Mouse (Mus musculus) ovary, postnatal 14 days (tissue): ENCODE measurements around the gene Ccdc61.
A peak's percentile ranks its signal among the peaks of the same experiment; 100 is the strongest.
"Not testable (repeated sequence)": the region's sequence is repeated elsewhere in the genome, so short reads cannot be mapped to it uniquely, and the experiment has no call there.

Experiments used
- DNase-seq: peaks from one replicate; pipeline ENCODE4 v3.0.0; 2022; ENCODE audit warnings: low spot score

Ccdc61 gene

DNA sequence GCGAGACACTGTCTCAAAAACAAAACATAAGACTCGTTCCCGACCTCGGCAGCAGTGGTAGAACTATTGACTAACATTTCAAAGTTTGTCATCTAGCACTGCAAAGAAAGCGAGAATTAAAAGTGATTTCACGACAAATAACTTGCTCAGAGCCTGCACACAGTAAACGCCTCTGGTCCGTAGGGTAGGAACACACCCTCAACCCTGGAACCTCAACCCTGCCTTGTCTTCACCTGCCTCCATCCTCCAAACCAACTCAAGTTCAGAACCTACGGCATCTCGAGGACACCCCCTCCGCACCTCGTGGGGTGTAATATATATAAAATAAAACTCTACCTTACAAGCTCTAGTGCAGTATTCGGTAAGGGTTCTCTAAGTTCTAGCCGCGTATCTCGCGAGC lies 418 bp downstream of the Ccdc61 start:
- no peak for DNase-seq

- DNase-seq: no peak
Measured at GRCm38 (mm10) chr7:18904971-18905370, 5.2 kb downstream of the Ccdc61 start.

- no peak for DNase-seq
Measured at GRCm38 (mm10) chr7:18902486-18902885, 7.7 kb downstream of the Ccdc61 start.

DNA sequence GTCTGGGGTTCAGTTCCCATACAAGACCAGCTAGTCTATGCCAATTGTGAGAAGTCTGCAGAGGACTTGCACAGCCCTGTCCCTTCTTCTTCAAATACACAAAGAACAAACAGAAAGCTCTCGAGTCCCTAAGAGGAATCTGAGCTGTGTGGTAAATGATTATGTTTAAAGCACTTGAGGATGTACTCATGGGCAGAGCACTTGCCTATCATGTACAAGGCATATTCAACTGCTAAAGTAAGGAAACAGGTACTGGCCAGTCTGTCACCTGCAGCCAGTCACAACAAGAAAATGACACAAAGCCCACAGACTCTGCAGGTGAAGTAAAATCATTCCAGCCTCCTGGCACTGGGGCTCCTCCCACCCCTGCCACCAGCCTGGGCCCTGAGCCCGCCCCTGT lies 9.7 kb downstream of the Ccdc61 start:
- no peak for DNase-seq

DNA sequence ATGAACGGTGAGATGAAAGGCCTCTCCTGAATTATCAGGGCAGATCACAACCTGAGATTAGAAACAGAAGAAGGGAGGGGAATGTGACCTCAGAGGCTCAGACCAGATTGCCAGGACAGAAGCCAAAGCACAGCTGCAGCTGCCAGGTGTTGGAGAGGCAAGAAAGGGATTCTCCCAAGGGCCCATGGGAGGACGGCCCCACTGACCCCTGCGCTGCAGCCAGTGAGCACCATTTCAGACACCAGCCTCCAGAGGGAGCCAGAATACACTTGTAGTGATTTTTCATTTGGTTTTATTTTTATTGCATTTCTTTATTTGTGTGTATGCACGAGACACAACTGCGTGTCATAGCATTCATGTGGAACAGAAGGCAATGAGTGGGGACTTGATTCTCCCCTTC lies 13.7 kb downstream of the Ccdc61 start:
- no peak for DNase-seq

GRCm38 (mm10) chr7:18893651-18894430 lies 16.4 kb downstream of the Ccdc61 start:
- DNase-seq: peak; percentile 43

DNA sequence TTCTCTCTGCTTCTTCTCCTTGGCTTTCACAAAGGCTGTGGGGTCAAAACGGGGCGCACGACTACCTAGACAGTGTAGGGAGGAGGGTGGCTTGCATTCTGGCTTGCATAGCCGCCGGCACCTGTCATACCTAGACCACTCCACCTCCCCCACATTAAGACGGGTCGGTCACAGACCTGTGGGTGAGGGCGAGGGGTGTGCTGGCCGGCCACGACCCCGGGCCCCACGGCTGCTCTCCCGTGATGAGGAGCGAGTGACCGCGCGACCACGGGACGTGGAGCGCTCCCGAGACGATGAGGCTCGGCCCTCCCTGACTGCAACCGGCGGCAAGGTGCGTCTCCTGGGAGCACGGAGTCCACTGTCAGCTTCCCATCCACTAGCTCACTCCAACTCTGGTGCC lies 17.2 kb downstream of the Ccdc61 start:
- no peak for DNase-seq

GRCm38 (mm10) chr7:18891872-18892599 lies 18.2 kb downstream of the Ccdc61 start:
- DNase-seq: peak; percentile 83

GRCm38 (mm10) chr7:18890848-18891247 lies 19.4 kb downstream of the Ccdc61 start:
- no peak for DNase-seq

DNA sequence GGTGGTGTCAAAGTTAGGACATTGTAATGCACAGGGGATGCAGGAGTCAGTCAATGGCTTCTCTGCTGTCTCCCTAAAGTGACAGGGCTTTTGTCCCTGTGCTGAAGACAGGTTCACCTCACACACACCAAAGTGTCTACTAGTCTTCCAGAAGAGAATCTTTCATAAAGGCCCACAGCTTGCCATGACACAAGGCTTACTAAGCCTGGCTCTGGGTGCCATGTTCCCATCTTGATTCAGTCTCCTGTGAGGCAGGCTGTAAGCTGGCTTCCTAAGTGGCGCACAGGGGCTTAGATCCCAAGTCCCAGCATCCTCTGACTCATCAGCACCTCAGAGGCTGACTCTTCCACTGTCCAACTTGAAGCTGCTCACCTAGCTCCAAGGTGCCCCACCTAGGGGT lies 23.3 kb downstream of the Ccdc61 start:
- DNase-seq: no peak

- no peak for DNase-seq
Measured at GRCm38 (mm10) chr7:18884745-18885422, 25.3 kb downstream of the Ccdc61 start.

GRCm38 (mm10) chr7:18883991-18884744 lies 26.0 kb downstream of the Ccdc61 start:
- DNase-seq: no peak

GRCm38 (mm10) chr7:18878691-18879090 lies 31.5 kb downstream of the Ccdc61 start:
- DNase-seq: no peak

- no peak for DNase-seq
Measured at GRCm38 (mm10) chr7:18875372-18875771, 34.8 kb downstream of the Ccdc61 start.

GRCm38 (mm10) chr7:18873253-18873652 lies 37.0 kb downstream of the Ccdc61 start:
- DNase-seq: peak; percentile 54

DNA sequence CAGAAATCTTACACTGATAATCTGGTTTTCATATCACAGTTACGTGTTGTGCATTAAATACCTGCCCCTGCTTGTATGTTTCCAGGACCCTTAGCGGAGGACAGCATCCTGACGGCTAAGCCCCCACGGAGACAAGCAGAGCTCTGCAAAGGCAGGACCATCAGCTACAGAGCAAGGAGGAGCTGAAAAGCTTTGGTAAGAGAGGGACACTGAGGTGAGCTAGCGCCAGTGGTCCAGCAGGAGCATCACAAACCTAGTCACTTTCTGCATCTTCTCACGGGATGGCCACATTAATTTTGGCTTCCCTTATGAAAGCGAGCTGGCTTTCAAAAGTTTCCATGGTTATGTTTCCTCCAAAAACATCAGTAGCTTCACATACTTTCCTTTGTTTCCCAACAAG lies 37.4 kb downstream of the Ccdc61 start:
- no peak for DNase-seq

DNA sequence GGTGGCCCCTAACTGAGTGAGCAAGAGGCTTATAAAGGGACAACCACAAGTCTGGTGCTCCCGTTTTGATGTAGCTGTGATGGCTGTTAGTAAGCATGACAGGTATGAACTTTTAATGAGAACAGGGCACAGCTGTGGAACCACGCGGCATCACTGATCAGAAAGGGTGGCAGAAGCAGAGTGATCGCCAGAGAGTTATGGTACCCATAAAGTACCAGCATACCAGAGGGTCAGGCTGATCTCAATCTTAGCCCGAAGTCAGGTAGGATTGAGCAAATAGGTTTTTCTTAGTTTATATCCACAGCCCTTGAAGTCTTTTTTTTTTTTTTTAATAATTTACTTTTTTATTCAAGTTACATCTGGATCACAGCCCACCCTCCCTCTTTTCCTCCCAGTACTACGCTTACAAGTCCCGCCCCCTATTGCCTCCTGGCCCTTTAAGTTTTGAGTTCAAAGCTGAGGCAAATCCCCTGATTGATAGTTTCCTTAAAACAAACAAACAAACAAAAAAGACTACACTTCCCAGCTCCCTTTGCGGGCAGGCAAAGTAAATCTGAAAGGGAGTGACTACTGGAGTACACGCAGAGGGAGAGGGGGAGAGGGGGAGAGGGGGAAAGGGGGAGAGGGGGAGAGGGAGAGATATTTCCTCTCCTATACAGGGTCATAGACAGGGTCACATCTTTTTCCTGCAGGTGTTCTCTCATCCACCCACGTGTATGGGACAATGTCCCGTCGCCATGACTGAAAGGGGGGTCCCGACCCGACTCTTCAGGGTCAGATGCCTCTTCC lies 38.0 kb downstream of the Ccdc61 start:
- no peak for DNase-seq

DNA sequence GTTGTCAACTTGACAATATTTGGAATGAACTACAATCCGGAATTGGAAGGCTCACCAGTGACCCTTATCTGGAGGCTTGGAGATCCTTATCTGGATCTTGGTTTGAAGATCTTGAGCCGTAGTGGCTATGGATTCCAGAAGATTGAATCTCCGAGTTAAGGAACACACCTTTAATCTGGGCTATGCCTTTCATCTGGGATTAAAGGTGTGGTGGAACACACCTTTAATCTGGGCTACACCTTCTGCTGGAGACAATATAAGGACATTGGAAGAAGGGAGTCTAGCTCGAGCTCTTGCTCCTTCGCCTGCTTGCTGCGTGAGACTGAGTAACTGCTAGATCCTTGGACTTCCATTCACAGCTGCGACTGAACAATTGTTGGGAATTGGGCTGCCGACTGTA lies 39.2 kb downstream of the Ccdc61 start, which contains the start of gene Pglyrp1:
Gene Pglyrp1, plus strand, starts transcription at position 301 of the 400 bp plus-strand sequence.
- DNase-seq: not testable (repeated sequence)

DNA sequence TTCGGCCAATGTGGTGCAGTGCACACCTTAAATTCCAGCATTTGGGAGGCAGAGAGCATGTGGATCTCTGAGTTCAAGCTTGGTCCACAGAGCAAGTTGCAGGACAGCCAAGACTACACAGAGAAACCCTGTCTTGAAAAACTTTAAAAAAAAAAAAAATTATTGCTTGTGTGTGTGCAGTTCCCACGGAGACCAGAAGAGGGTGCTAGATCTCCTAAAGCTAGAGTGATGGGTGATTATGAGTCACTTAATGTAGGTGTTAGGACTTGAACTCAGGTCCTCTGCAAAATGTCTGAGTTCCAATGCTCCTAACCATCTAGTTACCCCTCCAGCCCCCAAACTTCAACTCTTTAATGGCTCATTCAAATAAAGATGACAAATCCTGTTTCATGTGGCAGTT lies 41.7 kb downstream of the Ccdc61 start:
- no peak for DNase-seq

DNA sequence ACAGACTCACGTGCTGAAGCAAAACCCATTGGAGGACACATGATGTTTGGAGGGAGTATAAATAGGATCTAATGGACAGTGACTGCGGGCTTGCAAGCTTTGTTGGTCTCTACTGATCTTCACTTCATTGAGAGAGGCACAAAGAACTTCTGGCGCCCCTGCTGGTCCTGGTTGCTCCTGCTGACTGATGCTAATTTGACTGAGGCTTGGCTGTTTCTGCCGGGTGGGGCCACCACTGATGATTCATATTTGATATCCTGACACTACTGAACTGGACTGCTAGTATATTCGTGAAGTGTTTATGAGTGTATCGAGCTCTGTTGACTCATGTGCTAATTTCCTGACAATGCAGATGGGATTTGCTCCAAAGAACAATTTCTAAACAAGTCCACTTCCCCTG lies 47.4 kb downstream of the Ccdc61 start:
- no peak for DNase-seq

- DNase-seq: no peak
Measured at GRCm38 (mm10) chr7:18858310-18858916, 51.8 kb downstream of the Ccdc61 start.
